Mouse (Mus musculus): ENCODE results near the gene Ganc. TPM values are rescaled to one million over a fixed set of nuclear protein-coding genes. Genes with fewer than 3 reads are reported as not detected.

Gene Ganc
- 10 to 100 TPM; 27.6 to 29.0 TPM for total RNA-seq (2021)
- long read RNA-seq, experiment 1, full-length matches to known transcripts: 1 of 7 reads
- long read RNA-seq, experiment 1, partial matches to known transcripts: 2 of 7 reads
- long read RNA-seq, experiment 1, other reads (novel, unspliced or antisense): 4 of 7 reads
- long read RNA-seq, experiment 2, full-length matches to known transcripts: 11 of 22 reads
- long read RNA-seq, experiment 2, partial matches to known transcripts: 3 of 22 reads
- long read RNA-seq, experiment 2, other reads (novel, unspliced or antisense): 8 of 22 reads

- no peak for DNase-seq (ENCODE audit: low spot score in 2 of 2)
Measured at GRCm38 (mm10) chr2:120403653-120403985, at the start of gene Ganc. Gene Ganc, plus strand, starts transcription at chr2:120403896.

DNA sequence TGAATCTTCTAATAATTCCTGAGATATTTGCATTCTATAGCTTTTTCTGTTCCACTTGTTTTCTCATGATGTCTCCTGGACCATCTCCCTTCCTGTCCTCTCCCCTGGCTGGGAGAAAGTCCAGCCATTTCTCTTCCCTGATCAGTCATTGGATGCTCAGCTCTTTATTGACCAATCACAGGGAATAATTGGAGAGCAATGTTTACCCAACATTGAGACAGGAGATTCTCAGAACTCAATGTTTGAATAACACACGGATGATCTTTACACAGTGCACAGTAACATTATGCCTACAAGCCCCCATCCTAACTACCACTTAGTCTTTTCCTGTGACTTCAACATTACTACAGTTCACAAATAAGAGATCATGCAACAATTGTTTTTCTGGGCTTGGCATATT is 43.3 kb upstream of the Ganc start:
- no peak for DNase-seq (ENCODE audit: low spot score in 2 of 2)

- no peak for DNase-seq (ENCODE audit: low spot score in 2 of 2)
Measured at GRCm38 (mm10) chr2:120366501-120366900, 37.2 kb upstream of the Ganc start.

GRCm38 (mm10) chr2:120367416-120368207 is 36.1 kb upstream of the Ganc start:
- DNase-seq (ENCODE audit: low spot score in 2 of 2): no peak

DNA sequence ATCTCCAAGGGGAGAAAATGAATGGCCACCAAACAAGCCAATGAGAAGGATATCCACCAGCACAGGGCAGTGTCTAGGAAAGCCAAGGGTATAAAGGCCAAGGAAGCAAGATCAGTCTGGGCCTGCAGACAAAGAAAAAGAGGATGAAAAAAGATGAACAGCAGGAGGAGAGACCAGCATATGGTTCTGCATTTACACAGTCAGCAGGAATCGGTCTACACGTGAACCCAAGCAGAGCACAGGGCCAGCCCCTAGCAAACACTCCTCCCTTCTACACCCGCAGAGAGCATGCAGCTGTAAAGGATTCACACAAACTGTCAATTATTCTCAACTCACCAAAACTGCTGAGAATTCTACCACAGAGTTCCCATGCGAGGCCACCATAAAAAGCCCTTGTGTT is 29.8 kb upstream of the Ganc start:
- no peak for DNase-seq (ENCODE audit: low spot score in 2 of 2)

- DNase-seq (ENCODE audit: low spot score in 2 of 2): no peak
Measured at GRCm38 (mm10) chr2:120386264-120386663, 17.4 kb upstream of the Ganc start.

- no peak for DNase-seq (ENCODE audit: low spot score in 2 of 2)
Measured at GRCm38 (mm10) chr2:120387291-120387690, 16.4 kb upstream of the Ganc start.

DNA sequence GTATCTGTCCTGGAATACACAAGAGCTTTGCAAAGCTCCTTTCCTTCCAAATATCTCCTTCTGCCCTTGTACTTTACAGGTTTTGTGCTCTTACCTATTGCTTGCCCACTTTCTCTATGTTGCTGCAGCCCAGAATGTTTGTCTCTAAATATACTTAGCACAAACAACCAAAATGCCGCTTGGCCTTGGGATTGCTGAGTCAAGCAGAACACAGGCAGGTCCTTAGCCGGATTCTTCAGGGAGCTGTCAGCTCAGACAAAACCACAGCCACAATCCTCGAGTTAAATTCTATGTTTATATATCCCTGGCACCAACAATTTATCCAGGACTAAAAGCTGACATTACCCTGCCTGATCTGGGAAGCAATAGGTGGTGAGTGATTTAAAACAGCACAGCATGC is 14.3 kb upstream of the Ganc start:
- DNase-seq (ENCODE audit: low spot score in 2 of 2): peak in 1 of 2 experiments; percentile 8

DNA sequence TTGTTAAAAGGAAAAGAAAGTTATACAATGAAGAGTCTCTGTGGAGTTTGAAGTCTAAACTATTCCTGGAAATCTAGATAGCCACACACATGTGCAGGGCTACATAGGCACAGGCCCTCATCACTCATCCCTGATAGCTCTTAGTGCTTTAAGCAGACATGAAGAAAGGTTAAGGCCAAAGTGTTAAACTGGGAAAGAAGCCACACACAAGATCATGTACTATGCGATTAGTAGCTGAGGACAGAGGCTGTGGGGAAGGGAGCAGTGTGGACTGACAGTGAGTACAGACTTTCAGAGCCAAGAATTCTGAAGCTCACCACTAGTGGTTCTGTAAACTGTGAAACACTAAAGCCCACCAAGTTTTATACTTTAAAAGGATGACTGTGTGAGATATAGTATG is 12.8 kb upstream of the Ganc start:
- no peak for DNase-seq (ENCODE audit: low spot score in 2 of 2)

GRCm38 (mm10) chr2:120392406-120392805 is 11.3 kb upstream of the Ganc start:
- DNase-seq (ENCODE audit: low spot score in 2 of 2): no peak

DNA sequence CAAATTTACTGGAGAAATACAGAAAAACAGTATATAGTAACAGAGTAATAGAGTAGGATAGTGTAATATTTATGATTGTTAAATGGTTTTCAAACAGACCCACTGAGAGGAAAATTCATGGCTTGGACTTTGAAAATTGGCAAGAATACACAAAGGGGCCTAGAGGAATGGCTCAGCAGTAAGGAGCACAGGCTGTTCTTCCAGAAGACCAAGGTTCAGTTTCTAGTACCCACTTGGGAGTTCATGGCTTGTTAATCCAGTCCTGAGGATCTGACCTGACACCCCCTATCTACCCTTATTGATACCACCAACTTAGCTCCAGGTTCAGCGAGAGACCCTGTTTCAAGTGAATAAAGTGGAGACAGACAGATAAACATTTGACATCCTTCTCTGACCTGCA is 5.7 kb upstream of the Ganc start:
- DNase-seq (ENCODE audit: low spot score in 2 of 2): no peak

DNA sequence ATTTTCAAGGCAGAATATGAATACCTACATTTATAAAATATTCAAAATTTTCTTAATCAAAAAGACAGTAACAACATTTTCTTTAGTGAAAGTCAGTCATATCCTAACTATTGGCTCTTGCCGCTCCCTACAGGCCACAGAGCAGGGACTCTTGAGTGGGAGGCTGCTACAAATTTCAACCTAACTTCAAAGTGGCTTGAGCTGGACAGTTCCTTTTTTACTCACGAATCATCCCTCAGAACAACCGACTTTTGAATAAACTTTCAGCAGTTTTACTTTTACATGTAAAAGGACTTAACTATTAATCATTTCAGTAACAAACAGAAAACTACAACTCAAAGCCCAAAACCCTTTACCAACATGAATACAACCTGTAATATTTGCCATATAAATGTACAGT is 883 bp upstream of the Ganc start:
- DNase-seq (ENCODE audit: low spot score in 2 of 2): no peak

GRCm38 (mm10) chr2:120403986-120404822 is 508 bp downstream of the Ganc start, which contains the start of gene Tmem87a:
Gene Tmem87a, minus strand, starts transcription at chr2:120404113.
- peak; percentile 78 to 88 for DNase-seq (ENCODE audit: low spot score in 2 of 2)

DNA sequence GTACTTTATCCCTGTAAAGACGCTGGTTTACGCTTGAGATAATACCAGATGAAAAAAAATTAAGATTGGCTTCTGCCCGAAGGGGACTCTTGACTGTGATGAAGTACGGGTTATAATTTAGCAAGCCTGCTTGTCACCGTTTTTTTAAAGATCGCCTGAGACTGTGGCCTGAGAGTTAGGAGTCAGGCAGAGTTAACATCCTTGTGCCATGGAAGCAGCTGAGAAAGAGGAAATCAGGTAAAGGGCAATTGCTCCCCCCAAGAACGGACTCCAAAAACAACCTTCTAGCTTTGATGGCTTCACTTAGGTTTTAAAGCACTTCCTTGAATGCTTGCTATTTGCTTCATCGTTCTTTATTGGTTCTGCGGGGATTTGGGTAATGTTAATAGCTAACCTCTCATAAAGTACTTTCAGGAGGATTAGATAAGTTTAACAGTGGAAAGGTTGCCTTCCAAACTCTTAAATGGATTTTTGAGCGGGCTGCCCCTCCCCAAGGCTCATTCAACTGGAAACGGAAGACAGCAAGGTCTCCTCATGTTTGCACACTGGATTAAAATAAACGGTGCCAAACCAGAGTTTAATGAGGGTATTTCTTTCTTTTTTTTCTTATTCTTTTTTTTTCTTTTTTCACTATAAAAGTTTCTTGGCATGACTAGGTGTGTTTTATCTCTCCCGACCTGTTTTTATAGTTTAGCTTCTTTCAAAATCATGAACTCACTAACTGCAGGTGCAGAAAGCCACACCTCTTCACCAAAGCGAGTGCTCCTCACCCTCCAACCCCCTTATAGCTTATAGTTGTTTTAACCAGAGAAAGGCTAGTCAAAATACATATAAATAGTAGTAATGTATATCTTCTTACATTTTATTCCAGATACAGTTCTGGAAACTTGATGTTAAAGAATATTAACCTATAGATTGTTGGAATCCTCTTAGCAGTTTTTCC is 1.4 kb downstream of the Ganc start:
- DNase-seq (ENCODE audit: low spot score in 2 of 2): no peak

DNA sequence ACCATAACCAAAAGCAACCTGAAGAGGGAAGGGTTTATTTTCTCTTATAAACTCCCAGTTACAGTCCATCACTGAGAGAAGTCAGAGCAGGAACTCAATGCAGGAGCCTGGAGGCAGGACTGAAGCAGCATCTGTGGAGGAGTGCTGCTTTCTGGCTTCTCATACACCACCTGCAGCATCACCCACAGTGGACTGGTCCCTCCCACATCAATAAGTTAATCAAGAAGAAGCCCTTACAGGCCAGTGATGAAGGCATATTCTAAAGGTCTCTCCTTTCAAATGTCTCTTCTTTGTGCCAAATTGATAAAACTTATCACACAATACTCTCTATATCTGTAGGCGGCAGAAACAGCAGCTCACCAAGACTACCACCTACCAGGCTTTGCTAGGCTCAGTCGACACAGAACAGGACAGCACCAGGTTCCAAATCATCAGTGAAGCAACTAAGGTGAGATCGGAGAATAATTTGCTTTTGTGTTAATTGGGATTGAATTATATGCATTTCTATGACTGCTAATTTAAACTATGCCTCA is 7.5 kb downstream of the Ganc start:
- no peak for DNase-seq (ENCODE audit: low spot score in 2 of 2)

GRCm38 (mm10) chr2:120414113-120414512 is 10.4 kb downstream of the Ganc start:
- DNase-seq (ENCODE audit: low spot score in 2 of 2): no peak

DNA sequence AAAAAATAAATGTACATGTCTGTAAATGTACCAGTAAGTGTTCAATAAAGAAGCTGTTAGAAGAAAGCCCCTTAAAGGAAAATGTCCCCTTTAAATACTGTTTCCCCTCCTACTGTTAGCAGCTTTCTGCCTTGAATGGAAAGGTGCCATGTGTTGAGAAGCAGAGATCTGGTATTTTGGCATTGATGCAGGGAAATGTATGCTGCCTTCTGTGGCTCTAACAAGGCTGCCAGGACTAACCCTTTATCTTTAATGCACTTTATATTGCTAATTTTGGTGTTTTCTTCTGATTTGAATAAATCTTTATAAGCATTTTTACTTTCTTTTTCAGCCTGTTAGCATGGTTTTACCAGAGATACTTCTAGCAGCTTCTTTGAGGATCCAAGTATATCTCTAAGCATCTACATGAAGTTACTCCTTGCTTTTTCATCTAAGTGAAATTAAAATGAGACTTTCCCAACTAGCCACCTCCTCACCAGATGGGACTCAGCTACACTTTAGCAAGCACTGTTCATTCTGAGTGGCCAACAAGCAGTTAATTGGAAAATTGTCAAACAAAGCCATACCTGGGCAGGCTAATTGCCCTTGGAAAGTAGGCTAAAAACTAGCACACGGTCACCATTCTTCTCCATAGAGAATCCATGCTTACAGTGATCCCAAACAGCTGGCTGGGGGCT is 11.2 kb downstream of the Ganc start:
- no peak for DNase-seq (ENCODE audit: low spot score in 2 of 2)

- no peak for DNase-seq (ENCODE audit: low spot score in 2 of 2)
Measured at GRCm38 (mm10) chr2:120424386-120424785, 20.7 kb downstream of the Ganc start.

- DNase-seq (ENCODE audit: low spot score in 2 of 2): no peak
Measured at GRCm38 (mm10) chr2:120444486-120444885, 40.8 kb downstream of the Ganc start.

GRCm38 (mm10) chr2:120446373-120446772 is 42.7 kb downstream of the Ganc start:
- DNase-seq (ENCODE audit: low spot score in 2 of 2): no peak

All from adrenal gland, postnatal 4 days (tissue).